Mouse (Mus musculus) C2C12 (cell line): ENCODE measurements around the gene Trio.

Experiments used
- CEBPB ChIP-seq: IDR thresholded peaks from one replicate; pipeline ENCODE4 v1.6.1; 2011; ENCODE audit warnings: low read depth, mild to moderate bottlenecking, control low read depth, moderate library complexity
- CTCF ChIP-seq: IDR thresholded peaks from one replicate; pipeline ENCODE4 v1.5.1; 2011; ENCODE audit not compliant: control insufficient read depth, insufficient read depth, insufficient read length
- MAX ChIP-seq: IDR thresholded peaks from one replicate; pipeline ENCODE4 v1.6.1; 2011; ENCODE audit warnings: mild to moderate bottlenecking, control low read depth
- USF1 ChIP-seq: IDR thresholded peaks from one replicate; pipeline ENCODE4 v1.6.1; 2011; ENCODE audit warnings: low read depth, mild to moderate bottlenecking, control low read depth, moderate library complexity

DNA sequence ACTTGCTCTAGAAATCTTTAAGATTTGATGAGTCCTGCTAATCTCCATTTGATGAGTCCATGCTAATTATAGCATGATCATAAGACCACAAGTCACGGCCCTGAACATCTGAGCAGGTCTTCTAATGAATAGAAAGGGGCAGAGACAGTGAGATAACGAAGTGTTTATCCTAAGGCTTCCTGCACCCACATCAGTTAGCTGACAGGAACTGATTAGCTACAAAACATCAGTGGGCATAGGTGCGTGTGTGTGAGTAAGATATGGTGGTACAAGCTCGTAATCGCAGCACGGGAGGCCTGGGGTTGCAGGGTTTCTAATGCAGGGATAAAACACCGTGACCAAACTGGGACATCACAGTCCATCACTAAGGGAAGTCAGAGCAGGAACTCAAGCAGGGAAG lies 37.7 kb downstream of the Trio start:
- TF ChIP-seq MAX (no peak), CTCF (no peak), CEBPB (no peak), USF1 (no peak)
